Comparison of ENCODE assay signal across 9 mouse cellular contexts in genomic region chr13:56112980-56113379, GRCm38 (mm10). TPM values are rescaled to one million over a fixed set of nuclear protein-coding genes. Genes with fewer than 3 reads are reported as not detected.
DNase-seq lines count a peak whose midpoint lies in the region; ATAC-seq and TF ChIP-seq lines count a peak whose summit lies in the region.
"Had no signal": no experiment of that assay in that cellular context is flagged by ENCODE, and none has a peak within 500 bp of the region (broad histone marks: within the 10 kb centered on the region; RNA-seq: fewer than 3 reads in every experiment).

No protein-coding gene starts in this region.

- H3K36me3 ChIP-seq in heart, embryonic 11.5 days (ENCODE audit: control insufficient read depth, insufficient read depth, low read length) = no peaks in the 10 kb centered on the region
- H3K36me3 ChIP-seq in lung, embryonic 16.5 days (ENCODE audit: control insufficient read depth, insufficient read depth, low read length) = peaks cover 2% of the 10 kb centered on the region; the same call in 1 of the 2 replicates
- H3K36me3 ChIP-seq in hindbrain, postnatal 0 days (ENCODE audit: insufficient read depth, low read length) = no peaks in the 10 kb centered on the region
- H3K36me3 ChIP-seq in stomach, embryonic 14.5 days (ENCODE audit: control insufficient read depth, insufficient read depth, low read length) = peaks cover 18% of the 10 kb centered on the region

- H3K9ac ChIP-seq in heart, embryonic 11.5 days (ENCODE audit: low read depth, low read length) = peak overlapping the region; percentile 52; the same call in 1 of the 2 replicates
- peak overlapping the region; percentile 50; the same call in 1 of the 2 replicates for H3K9ac ChIP-seq in lung, embryonic 16.5 days (ENCODE audit: low read length)
- H3K9ac ChIP-seq in hindbrain, postnatal 0 days (replicated peaks; ENCODE audit: low read length) = 0 out of 2 replicates have a peak overlapping the region, but pooled peaks have one; percentile 17
- H3K9ac ChIP-seq in stomach, embryonic 14.5 days (replicated peaks; ENCODE audit: low read depth, low read length) = peak overlapping the region; percentile 2; the same call in 1 of the 2 replicates

- no peak for DNase-seq in heart, postnatal 25 days (ENCODE audit: low spot score)
- DNase-seq in lung, adult 18-20 months = no peak
- peak; percentile 19 for DNase-seq in hindbrain, postnatal 0 days (ENCODE audit: low spot score)
- no peak for DNase-seq in adipocyte (ENCODE audit: low spot score)

- peaks cover 96% of the 10 kb centered on the region for H3K4me1 ChIP-seq in heart, embryonic 11.5 days (ENCODE audit: control insufficient read depth, insufficient read depth, low read length)
- peaks cover 74% of the 10 kb centered on the region for H3K4me1 ChIP-seq in lung, embryonic 16.5 days (replicated peaks; ENCODE audit: control insufficient read depth, insufficient read depth, low read length)
- H3K4me1 ChIP-seq in hindbrain, postnatal 0 days (ENCODE audit: insufficient read depth, low read length) = peaks cover 47% of the 10 kb centered on the region
- peaks cover 93% of the 10 kb centered on the region for H3K4me1 ChIP-seq in stomach, embryonic 14.5 days (ENCODE audit: control insufficient read depth, insufficient read depth, low read length)

- no peaks in the 10 kb centered on the region for H3K27me3 ChIP-seq in heart, embryonic 11.5 days (ENCODE audit: control insufficient read depth, insufficient read depth, low read length)
- no peaks in the 10 kb centered on the region for H3K27me3 ChIP-seq in lung, embryonic 16.5 days (ENCODE audit: control insufficient read depth, insufficient read depth, low read depth, low read length)
- no peaks in the 10 kb centered on the region for H3K27me3 ChIP-seq in hindbrain, postnatal 0 days (ENCODE audit: insufficient read depth, low read length)
- no peaks in the 10 kb centered on the region for H3K27me3 ChIP-seq in stomach, embryonic 14.5 days (ENCODE audit: control insufficient read depth, insufficient read depth, low read length)
- H3K27me3 ChIP-seq: CH12.LX had no signal

- H3K4me3 ChIP-seq in heart, embryonic 11.5 days (ENCODE audit: low read depth, low read length) = no peak overlapping the region
- no peak overlapping the region for H3K4me3 ChIP-seq in lung, embryonic 16.5 days (ENCODE audit: low read length)
- no peak overlapping the region for H3K4me3 ChIP-seq in hindbrain, postnatal 0 days (ENCODE audit: low read length)
- H3K4me3 ChIP-seq in stomach, embryonic 14.5 days (ENCODE audit: low read depth, low read length) = no peak overlapping the region

- intact Hi-C loops in heart, postnatal 25 days (cut with DNase I) = no loop called here

- 44% methylated on average over 13 of the region's 13 CpGs for WGBS in heart, embryonic 11.5 days (ENCODE audit: insufficient replicate concordance)
- 32% methylated on average over 13 of the region's 13 CpGs for WGBS in lung, embryonic 16.5 days
- WGBS in hindbrain, postnatal 0 days = 22% methylated on average over 13 of the region's 13 CpGs
- WGBS in stomach, embryonic 14.5 days = 28% methylated on average over 13 of the region's 13 CpGs

- no peaks in the 10 kb centered on the region for H3K9me3 ChIP-seq in heart, embryonic 11.5 days (replicated peaks; ENCODE audit: control insufficient read depth, low read length)
- H3K9me3 ChIP-seq in lung, embryonic 16.5 days (ENCODE audit: control insufficient read depth, low read length) = no peaks in the 10 kb centered on the region
- no peaks in the 10 kb centered on the region for H3K9me3 ChIP-seq in hindbrain, postnatal 0 days (ENCODE audit: low read length)
- H3K9me3 ChIP-seq in stomach, embryonic 14.5 days (ENCODE audit: control insufficient read depth, low read depth, low read length) = no peaks in the 10 kb centered on the region

- peak overlapping the region; percentile 70 for H3K27ac ChIP-seq in heart, embryonic 11.5 days (ENCODE audit: low read depth, low read length)
- peak overlapping the region; percentile 67 for H3K27ac ChIP-seq in lung, embryonic 16.5 days (ENCODE audit: low read length)
- H3K27ac ChIP-seq in hindbrain, postnatal 0 days = peak overlapping the region; percentile 41; the same call in 1 of the 2 replicates
- peak overlapping the region; percentile 95 for H3K27ac ChIP-seq in stomach, embryonic 14.5 days (ENCODE audit: low read length)

- peak overlapping the region; percentile 24; the same call in 1 of the 2 replicates for H3K4me2 ChIP-seq in heart, embryonic 11.5 days
- H3K4me2 ChIP-seq in lung, embryonic 16.5 days (ENCODE audit: low read depth, low read length) = peak overlapping the region; percentile 19
- H3K4me2 ChIP-seq in hindbrain, postnatal 0 days (ENCODE audit: low read depth, low read length) = no peak overlapping the region
- H3K4me2 ChIP-seq in stomach, embryonic 14.5 days (replicated peaks; ENCODE audit: low read depth, low read length) = peak overlapping the region; percentile 22; the same call in 1 of the 2 replicates

- no peak for ATAC-seq in heart, embryonic 11.5 days (replicated peaks; ENCODE audit: insufficient number of reproducible peaks, low FRiP score, low TSS enrichment)
- ATAC-seq in lung, embryonic 16.5 days (ENCODE audit: low read depth) = peak; percentile 3; the same call in 1 of the 2 replicates
- ATAC-seq in hindbrain, postnatal 0 days = peak; percentile 15; the same call in 1 of the 2 replicates
- peak; percentile 4; the same call in 1 of the 2 replicates for ATAC-seq in stomach, embryonic 14.5 days (ENCODE audit: insufficient number of reproducible peaks, insufficient read depth, low FRiP score, low read depth)
- no peak for ATAC-seq in monocyte, adult 5-6 weeks (replicated peaks; ENCODE audit: insufficient number of reproducible peaks, low FRiP score, low TSS enrichment, poor library complexity, severe bottlenecking)

- TF ChIP-seq CTCF in hindbrain, postnatal 0 days (IDR thresholded peaks at IDR 0.05; ENCODE audit: low read depth) = no peak

RNA-seq across cellular contexts. Expression of gene H2afy, which starts 23.2 kb away (rescaled TPM):
- polyA plus RNA-seq in heart, embryonic 11.5 days (2014; fragmentation: Nextera tagmentation; extraction: Ambion mirVana) = 154 and 162 TPM in 2 replicates
- total RNA-seq in heart, postnatal 25 days (2021) = 10 to 100 TPM; 50.9 to 53.9 TPM
- polyA plus RNA-seq in lung, embryonic 16.5 days (2015; fragmentation: Nextera tagmentation; extraction: Ambion mirVana) = 247 and 266 TPM in 2 replicates
- 181 and 192 TPM in 2 replicates for total RNA-seq in hindbrain, postnatal 0 days (2014; rRNA removed)
- polyA plus RNA-seq in hindbrain, postnatal 0 days (2015; fragmentation: Nextera tagmentation; extraction: Ambion mirVana) = 175 and 193 TPM in 2 replicates
- 375 and 402 TPM in 2 replicates for polyA plus RNA-seq in stomach, embryonic 14.5 days (2014; fragmentation: Nextera tagmentation; extraction: Ambion mirVana)
- total RNA-seq in monocyte, adult 5-6 weeks (2017) = 218 to 284 TPM (median 219 TPM) in 3 replicates

Comparison
In these comparisons a context has a peak if more than half of its experiments do, and no peak if none do; other contexts are left out.
1. ATAC-seq: peak in lung, embryonic 16.5 days (single experiment), hindbrain, postnatal 0 days (single experiment) and stomach, embryonic 14.5 days (single experiment); none in heart, embryonic 11.5 days (single experiment) and monocyte, adult 5-6 weeks (single experiment).
2. H3K27ac ChIP-seq: peak in every context shown above with its lines; median percentile 95 in stomach, embryonic 14.5 days; 70 in heart, embryonic 11.5 days; 67 in lung, embryonic 16.5 days; 41 in hindbrain, postnatal 0 days.
3. H3K9ac ChIP-seq: peak in every context shown above with its lines; median percentile 52 in heart, embryonic 11.5 days; 50 in lung, embryonic 16.5 days; 17 in hindbrain, postnatal 0 days; 2 in stomach, embryonic 14.5 days.